ENCODE assay signal across 10 mouse cellular contexts in the genomic region with DNA sequence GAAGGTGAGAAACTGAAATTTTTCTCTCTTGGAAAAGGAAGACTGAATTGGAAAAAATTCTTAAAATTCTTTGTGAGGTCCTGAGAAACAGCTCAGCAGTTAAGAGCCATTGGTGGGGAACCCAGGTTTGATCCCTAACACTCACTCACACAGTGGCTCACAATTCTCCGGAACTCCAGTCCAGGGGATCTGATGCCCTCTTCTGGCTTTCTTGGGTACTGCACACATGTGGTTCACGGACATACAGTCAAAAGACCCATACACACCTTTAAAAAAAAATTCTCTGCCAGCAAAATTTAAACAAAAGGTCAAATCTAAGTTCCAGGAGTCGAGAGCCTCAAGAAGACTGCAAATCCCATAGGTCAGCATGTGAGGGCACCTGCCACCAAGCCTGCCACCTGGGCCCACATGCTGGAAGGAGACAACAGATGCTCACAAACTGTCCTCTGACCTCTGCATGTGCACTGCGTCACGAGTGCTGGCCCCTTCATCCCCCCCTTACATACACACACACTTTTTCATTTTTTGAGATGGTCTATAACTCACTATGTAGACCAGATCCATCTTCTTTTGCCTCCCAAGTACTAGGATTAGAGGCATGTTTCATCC. TPM values are rescaled to one million over a fixed set of nuclear protein-coding genes. Genes with fewer than 3 reads are reported as not detected.
DNase-seq lines count a peak whose midpoint lies in the region; ATAC-seq and TF ChIP-seq lines count a peak whose summit lies in the region.
"Had no signal": no experiment of that assay in that cellular context is flagged by ENCODE, and none has a peak within 500 bp of the region (broad histone marks: within the 10 kb centered on the region; RNA-seq: fewer than 3 reads in every experiment).

No protein-coding gene starts in this region.

- H3K9ac ChIP-seq in neural tube, embryonic 15.5 days (replicated peaks): no peak overlapping the region
- no peak overlapping the region for H3K9ac ChIP-seq in kidney, postnatal 0 days (ENCODE audit: low read depth, low read length)
- H3K9ac ChIP-seq: limb, embryonic 12.5 days; stomach, embryonic 15.5 days had no signal

- no peaks in the 10 kb centered on the region for H3K4me1 ChIP-seq in neural tube, embryonic 15.5 days
- H3K4me1 ChIP-seq in kidney, postnatal 0 days (replicated peaks; ENCODE audit: insufficient read depth, low read length): no peaks in the 10 kb centered on the region
- H3K4me1 ChIP-seq: limb, embryonic 12.5 days; stomach, embryonic 15.5 days had no signal

- H3K36me3 ChIP-seq in neural tube, embryonic 15.5 days: no peaks in the 10 kb centered on the region
- peaks cover 9% of the 10 kb centered on the region; the same call in 1 of the 2 replicates for H3K36me3 ChIP-seq in kidney, postnatal 0 days (ENCODE audit: insufficient read depth, low read length)

- no peak overlapping the region for H3K4me3 ChIP-seq in neural tube, embryonic 15.5 days (replicated peaks)
- no peak overlapping the region for H3K4me3 ChIP-seq in kidney, postnatal 0 days (replicated peaks; ENCODE audit: low read depth, low read length)
- H3K4me3 ChIP-seq: limb, embryonic 12.5 days; stomach, embryonic 15.5 days had no signal

- H3K27ac ChIP-seq in neural tube, embryonic 15.5 days (replicated peaks): no peak overlapping the region
- H3K27ac ChIP-seq in kidney, postnatal 0 days: no peak overlapping the region
- H3K27ac ChIP-seq: limb, embryonic 12.5 days; stomach, embryonic 15.5 days had no signal

- no peaks in the 10 kb centered on the region for H3K27me3 ChIP-seq in neural tube, embryonic 15.5 days (replicated peaks)
- no peaks in the 10 kb centered on the region for H3K27me3 ChIP-seq in kidney, postnatal 0 days (ENCODE audit: insufficient read depth, low read length)
- H3K27me3 ChIP-seq: limb, embryonic 12.5 days; stomach, embryonic 15.5 days had no signal

- WGBS in neural tube, embryonic 15.5 days: 73% methylated on average over 5 of the region's 5 CpGs
- 81% methylated on average over 5 of the region's 5 CpGs for whole genome bisulfite sequencing in kidney, postnatal 0 days

- TF ChIP-seq CTCF in kidney, postnatal 0 days (IDR thresholded peaks at IDR 0.05; ENCODE audit: low read depth): peak; percentile 82

- H3K9me3 ChIP-seq in neural tube, embryonic 15.5 days (replicated peaks): no peaks in the 10 kb centered on the region
- no peaks in the 10 kb centered on the region for H3K9me3 ChIP-seq in kidney, postnatal 0 days (replicated peaks; ENCODE audit: low read length)
- H3K9me3 ChIP-seq: limb, embryonic 12.5 days; stomach, embryonic 15.5 days had no signal

- H3K4me2 ChIP-seq in neural tube, embryonic 15.5 days: no peak overlapping the region
- H3K4me2 ChIP-seq in kidney, postnatal 0 days (ENCODE audit: low read length): no peak overlapping the region
- H3K4me2 ChIP-seq: limb, embryonic 12.5 days; stomach, embryonic 15.5 days had no signal

- peak; percentile 60 for DNase-seq in gastrocnemius, postnatal 10 days
- DNase-seq in gastrocnemius, postnatal 25 days: no peak
- DNase-seq in neural tube, embryonic 10.5 days (ENCODE audit: extremely low spot score, low spot score): peak; percentile 60
- peak; percentile 46 for DNase-seq in adrenal gland, postnatal 25 days
- DNase-seq in kidney, postnatal 0 days (ENCODE audit: low spot score): peak; percentile 64
- no peak for DNase-seq in ovary, adult 18-20 months (ENCODE audit: low spot score)

- no peak for ATAC-seq in neural tube, embryonic 15.5 days (ENCODE audit: low FRiP score)
- 0 out of 2 replicates have a peak, but pooled peaks have one; percentile 30 for ATAC-seq in kidney, postnatal 0 days (replicated peaks; ENCODE audit: low FRiP score, low read depth)
- ATAC-seq in megakaryocyte-erythroid progenitor cell, adult 5-6 weeks (replicated peaks; ENCODE audit: low FRiP score, low TSS enrichment, poor library complexity, severe bottlenecking): 0 out of 2 replicates have a peak, but pooled peaks have one; percentile 49

RNA-seq across cellular contexts. Expression of a gene that starts 12.6 kb away (rescaled TPM):
- total RNA-seq in gastrocnemius, postnatal 10 days (2021): under 1 TPM; 0.52 to 0.56 TPM
- total RNA-seq in gastrocnemius, postnatal 25 days (2021): under 1 TPM in 1 of 2 experiments, not detected in 1; 0.43 TPM
- polyA plus RNA-seq in neural tube, embryonic 15.5 days (2015; fragmentation: Nextera tagmentation; extraction: Ambion mirVana): 3.5 and 3.6 TPM in 2 replicates
- total RNA-seq in adrenal gland, postnatal 25 days (2021): 1.7 and 3.1 TPM in 2 replicates
- polyA plus RNA-seq in kidney, postnatal 0 days (2015; fragmentation: Nextera tagmentation; extraction: Ambion mirVana): 10.5 and 12.5 TPM in 2 replicates
- total RNA-seq in megakaryocyte-erythroid progenitor cell, adult 5-6 weeks (2014; fragmentation: Nextera tagmentation): not detected in 2 replicates
- total RNA-seq in megakaryocyte-erythroid progenitor cell, adult 5-6 weeks (2017): 0.34 TPM in 1 of 2 replicates, not detected in the other

RNA-seq across cellular contexts. Expression of a gene that starts 22.2 kb away (rescaled TPM):
- 1 to 10 TPM; 1.2 to 2.6 TPM for total RNA-seq in gastrocnemius, postnatal 10 days (2021)
- under 1 TPM; 0.26 to 0.56 TPM for total RNA-seq in gastrocnemius, postnatal 25 days (2021)
- 4.6 and 7.6 TPM in 2 replicates for polyA plus RNA-seq in neural tube, embryonic 15.5 days (2015; fragmentation: Nextera tagmentation; extraction: Ambion mirVana)
- total RNA-seq in adrenal gland, postnatal 25 days (2021): 1.9 and 3.3 TPM in 2 replicates
- polyA plus RNA-seq in kidney, postnatal 0 days (2015; fragmentation: Nextera tagmentation; extraction: Ambion mirVana): 8.6 and 12.1 TPM in 2 replicates
- total RNA-seq in megakaryocyte-erythroid progenitor cell, adult 5-6 weeks (2014; fragmentation: Nextera tagmentation): 17.2 and 20.8 TPM in 2 replicates
- 14.8 and 18.4 TPM in 2 replicates for total RNA-seq in megakaryocyte-erythroid progenitor cell, adult 5-6 weeks (2017)

RNA-seq across cellular contexts. Expression of a gene that starts 22.3 kb away (rescaled TPM):
- total RNA-seq in gastrocnemius, postnatal 10 days (2021): 10 to 100 TPM; 14.9 to 19.7 TPM
- total RNA-seq in gastrocnemius, postnatal 25 days (2021): 10 to 100 TPM; 11.8 to 12.3 TPM
- 14.4 and 16.0 TPM in 2 replicates for polyA plus RNA-seq in neural tube, embryonic 15.5 days (2015; fragmentation: Nextera tagmentation; extraction: Ambion mirVana)
- 18.1 and 28.4 TPM in 2 replicates for total RNA-seq in adrenal gland, postnatal 25 days (2021)
- polyA plus RNA-seq in kidney, postnatal 0 days (2015; fragmentation: Nextera tagmentation; extraction: Ambion mirVana): 15.6 and 16.1 TPM in 2 replicates
- 20.1 and 23.3 TPM in 2 replicates for total RNA-seq in megakaryocyte-erythroid progenitor cell, adult 5-6 weeks (2014; fragmentation: Nextera tagmentation)
- 23.3 and 33.6 TPM in 2 replicates for total RNA-seq in megakaryocyte-erythroid progenitor cell, adult 5-6 weeks (2017)

RNA-seq across cellular contexts. Expression of a gene that starts 48.6 kb away (rescaled TPM):
- total RNA-seq in gastrocnemius, postnatal 10 days (2021): not detected
- total RNA-seq in gastrocnemius, postnatal 25 days (2021): not detected
- not detected in 2 replicates for polyA plus RNA-seq in neural tube, embryonic 15.5 days (2015; fragmentation: Nextera tagmentation; extraction: Ambion mirVana)
- not detected in 2 replicates for total RNA-seq in adrenal gland, postnatal 25 days (2021)
- not detected in 2 replicates for polyA plus RNA-seq in kidney, postnatal 0 days (2015; fragmentation: Nextera tagmentation; extraction: Ambion mirVana)
- not detected in 2 replicates for total RNA-seq in megakaryocyte-erythroid progenitor cell, adult 5-6 weeks (2014; fragmentation: Nextera tagmentation)
- total RNA-seq in megakaryocyte-erythroid progenitor cell, adult 5-6 weeks (2017): not detected in 2 replicates
- polyA plus RNA-seq: limb, embryonic 12.5 days; stomach, embryonic 15.5 days had no signal

RNA-seq across cellular contexts. Expression of a gene that starts 59.1 kb away (rescaled TPM):
- 10 to 100 TPM; 10.9 to 11.7 TPM for total RNA-seq in gastrocnemius, postnatal 10 days (2021)
- total RNA-seq in gastrocnemius, postnatal 25 days (2021): 10 to 100 TPM; 16.4 to 22.3 TPM
- polyA plus RNA-seq in neural tube, embryonic 15.5 days (2015; fragmentation: Nextera tagmentation; extraction: Ambion mirVana): 7.5 and 8.1 TPM in 2 replicates
- total RNA-seq in adrenal gland, postnatal 25 days (2021): 14.7 and 15.0 TPM in 2 replicates
- polyA plus RNA-seq in kidney, postnatal 0 days (2015; fragmentation: Nextera tagmentation; extraction: Ambion mirVana): 7.5 and 7.9 TPM in 2 replicates
- total RNA-seq in megakaryocyte-erythroid progenitor cell, adult 5-6 weeks (2014; fragmentation: Nextera tagmentation): 28.5 and 30.6 TPM in 2 replicates
- total RNA-seq in megakaryocyte-erythroid progenitor cell, adult 5-6 weeks (2017): 28.2 and 30.3 TPM in 2 replicates

Comparison
In these comparisons a context has a peak if more than half of its experiments do, and no peak if none do; other contexts are left out.
1. DNase-seq: peak in gastrocnemius, postnatal 10 days (single experiment), neural tube, embryonic 10.5 days (single experiment), adrenal gland, postnatal 25 days (single experiment) and kidney, postnatal 0 days (single experiment); none in gastrocnemius, postnatal 25 days (single experiment) and ovary, adult 18-20 months (single experiment).